Mouse (Mus musculus): Measurements from ENCODE around the gene Meis2. TPM values are rescaled to one million over a fixed set of nuclear protein-coding genes. Genes with fewer than 3 reads are reported as not detected.

Meis2 gene
- total RNA-seq, 2 experiments from 2014 or later = 109 to 117 TPM

GRCm38 (mm10) chr2:115859371-115860140, 206.1 kb downstream of the Meis2 start:
- DNase-seq (ENCODE audit: low spot score in 2 of 2) = no peak

DNA sequence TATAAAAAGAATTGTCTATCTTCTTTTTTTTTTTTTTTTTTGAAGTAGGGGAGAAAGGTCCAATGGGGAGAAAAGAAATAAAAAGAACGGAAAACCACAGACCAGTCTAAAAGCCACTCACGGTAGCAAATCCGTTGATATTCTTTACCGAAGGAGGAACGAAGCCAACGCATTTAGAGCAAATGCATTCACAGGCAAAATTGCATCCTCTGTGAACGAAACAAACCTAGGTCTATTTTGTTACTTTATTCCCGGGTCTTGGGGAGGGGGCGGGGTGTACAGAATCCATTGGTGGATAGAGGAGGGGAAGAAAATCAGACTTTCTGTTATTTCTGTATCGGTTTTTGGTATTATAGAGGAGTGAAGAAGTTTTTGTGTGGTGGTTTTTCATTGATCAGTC, 206.7 kb downstream of the Meis2 start:
- no peak for DNase-seq (ENCODE audit: low spot score in 2 of 2)

GRCm38 (mm10) chr2:115858246-115858645, 207.4 kb downstream of the Meis2 start:
- no peak for DNase-seq (ENCODE audit: low spot score in 2 of 2)

GRCm38 (mm10) chr2:115857123-115858080, 208.2 kb downstream of the Meis2 start:
- DNase-seq (ENCODE audit: low spot score in 2 of 2) = no peak

GRCm38 (mm10) chr2:115856401-115857073, 209.1 kb downstream of the Meis2 start:
- DNase-seq (ENCODE audit: low spot score in 2 of 2) = no peak

- peak; percentile 89 to 92 for DNase-seq (ENCODE audit: low spot score in 2 of 2)
Observed at GRCm38 (mm10) chr2:115855511-115856400, 209.9 kb downstream of the Meis2 start.

DNA sequence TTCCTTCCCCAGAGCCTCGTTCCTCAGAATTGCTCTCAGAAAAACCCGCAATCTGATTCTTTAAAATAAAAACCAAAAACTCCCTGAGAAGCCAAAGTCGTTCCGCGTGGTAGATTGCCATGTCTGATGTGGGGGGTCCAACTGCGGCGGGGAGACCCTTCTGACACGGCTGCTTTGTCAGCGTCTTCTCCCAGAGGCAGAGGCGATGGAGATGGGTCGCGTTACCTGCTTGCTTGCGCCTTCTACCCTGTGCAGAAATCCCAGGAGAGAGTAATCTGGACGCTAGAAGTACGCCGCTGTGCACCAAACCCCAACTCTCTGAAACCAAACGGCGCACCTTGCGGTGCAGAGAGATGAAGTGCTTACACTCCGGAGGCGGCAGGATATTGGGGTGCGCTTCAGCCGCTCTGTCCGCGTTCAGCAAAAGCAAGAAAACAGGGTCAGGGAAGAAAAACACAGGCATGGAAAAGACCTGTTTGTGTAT, 210.8 kb downstream of the Meis2 start:
- no peak for DNase-seq (ENCODE audit: low spot score in 2 of 2)

DNA sequence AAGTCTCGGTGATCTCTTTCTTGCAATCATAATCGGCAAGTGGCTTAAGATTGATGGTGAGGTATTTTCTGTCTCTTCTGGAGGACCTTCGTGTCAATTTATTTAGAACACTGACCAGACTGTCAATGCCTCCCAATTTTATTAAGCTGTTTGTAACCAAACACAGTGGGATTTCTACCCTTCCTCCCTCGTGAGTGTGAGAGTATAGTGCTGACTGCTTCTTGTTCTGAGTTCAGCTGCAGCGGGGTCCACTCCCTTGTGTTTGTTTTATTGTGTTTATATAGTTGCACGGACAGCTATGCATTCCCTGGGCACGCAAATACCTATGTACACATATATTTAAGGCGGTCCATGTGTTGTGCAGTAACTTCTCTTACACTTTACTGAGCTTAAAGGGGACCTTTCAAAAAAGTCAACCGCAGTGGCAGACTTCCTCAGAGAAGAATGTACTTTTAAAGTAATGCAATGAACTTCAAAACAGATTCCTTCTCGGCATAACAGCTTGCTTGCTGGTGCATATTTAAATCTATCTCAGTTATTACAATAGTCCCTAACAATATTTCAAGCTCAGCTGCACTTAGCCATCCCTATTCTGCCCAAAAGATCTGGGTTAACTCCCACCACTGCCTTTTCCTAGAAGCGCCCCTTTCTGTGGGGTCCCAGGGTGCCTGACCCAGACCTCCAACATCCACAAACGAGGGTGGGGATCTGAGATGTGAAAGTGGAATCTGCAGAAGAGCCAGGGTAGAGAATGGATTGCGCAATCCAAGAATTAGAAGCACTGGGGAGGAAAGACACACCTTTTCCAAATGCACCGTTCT, 211.4 kb downstream of the Meis2 start:
- DNase-seq (ENCODE audit: low spot score in 2 of 2) = no peak

DNA sequence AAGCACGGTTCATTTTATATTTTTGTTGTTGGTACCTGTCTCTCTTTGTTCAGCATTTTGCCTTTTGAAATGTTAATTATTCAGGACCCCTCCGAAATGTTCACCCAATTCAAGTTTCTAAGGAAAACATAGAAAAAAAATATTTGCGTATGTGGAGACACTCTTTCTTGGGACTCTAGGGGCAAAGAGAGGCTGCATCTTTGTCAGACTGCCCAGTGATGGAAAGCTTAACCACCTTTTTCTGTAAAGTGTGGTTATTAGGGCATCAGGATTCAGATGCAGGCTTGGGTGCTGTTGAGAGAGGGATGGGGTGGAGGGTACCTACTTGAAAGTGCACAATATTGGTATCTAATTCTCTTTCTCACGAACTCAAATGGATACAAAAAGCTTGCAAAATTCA, 212.4 kb downstream of the Meis2 start:
- DNase-seq (ENCODE audit: low spot score in 2 of 2) = no peak

DNA sequence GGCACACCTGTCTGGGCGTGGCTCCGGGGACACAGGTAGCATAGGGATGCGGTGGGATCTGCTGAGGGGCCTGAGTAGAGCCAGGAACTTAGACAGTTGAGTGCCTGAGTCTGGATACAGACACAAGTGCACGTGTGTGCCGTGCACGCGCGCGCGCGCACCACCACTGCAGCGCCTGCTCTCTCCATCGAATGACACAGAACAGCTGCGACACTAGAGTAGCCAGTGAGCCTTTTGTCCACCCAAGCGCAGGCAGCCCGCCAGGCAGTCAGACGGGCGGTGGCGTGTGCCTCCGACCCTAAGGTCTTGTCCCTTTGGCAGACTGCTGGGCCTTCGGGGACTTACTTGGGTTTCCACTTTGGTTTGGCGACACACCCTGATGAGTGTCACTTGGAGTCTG, 213.0 kb downstream of the Meis2 start:
- peak in 1 of 2 experiments; percentile 59 for DNase-seq (ENCODE audit: low spot score in 2 of 2)

DNA sequence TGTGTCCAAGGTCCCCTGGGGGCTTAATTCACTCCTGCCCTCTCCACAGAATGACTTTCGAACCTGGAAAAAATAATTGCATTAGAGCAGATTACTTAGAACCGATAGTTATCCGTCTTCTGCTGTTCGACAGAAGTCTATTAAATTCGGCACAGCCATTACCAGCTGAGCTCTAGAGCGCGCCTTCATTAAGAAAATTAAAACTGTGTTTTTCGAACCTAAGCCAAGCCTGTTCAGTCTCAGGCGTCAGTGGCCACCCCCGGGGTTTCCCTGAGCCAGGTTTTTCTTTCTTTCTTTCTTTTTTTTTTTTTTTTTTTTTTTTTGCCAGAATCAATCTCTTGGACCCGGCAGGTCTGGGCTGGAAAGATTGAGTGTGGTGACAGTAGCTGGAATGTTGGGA, 213.5 kb downstream of the Meis2 start:
- DNase-seq (ENCODE audit: low spot score in 2 of 2) = no peak

GRCm38 (mm10) chr2:115850961-115851360, 214.7 kb downstream of the Meis2 start:
- DNase-seq (ENCODE audit: low spot score in 2 of 2) = no peak

DNA sequence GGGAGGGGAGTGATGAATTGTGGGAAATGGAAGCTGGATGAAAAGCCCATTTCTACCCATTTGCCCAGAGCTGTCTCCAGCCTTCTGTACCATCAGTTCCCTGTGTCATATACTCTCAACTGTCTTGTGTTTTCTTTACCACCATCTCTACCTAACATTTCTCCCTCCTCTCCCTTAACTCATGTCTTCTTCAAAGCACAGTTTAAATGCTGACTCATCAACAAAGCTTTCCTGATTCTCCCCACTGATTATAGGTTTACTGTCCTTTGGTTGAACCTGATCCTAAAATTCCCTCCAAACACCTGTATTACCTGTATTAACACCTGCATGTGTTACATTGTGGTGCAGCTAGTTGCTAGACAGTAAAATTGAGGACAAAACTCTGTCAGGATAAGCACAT, 222.8 kb downstream of the Meis2 start:
- DNase-seq (ENCODE audit: low spot score in 2 of 2) = no peak

DNA sequence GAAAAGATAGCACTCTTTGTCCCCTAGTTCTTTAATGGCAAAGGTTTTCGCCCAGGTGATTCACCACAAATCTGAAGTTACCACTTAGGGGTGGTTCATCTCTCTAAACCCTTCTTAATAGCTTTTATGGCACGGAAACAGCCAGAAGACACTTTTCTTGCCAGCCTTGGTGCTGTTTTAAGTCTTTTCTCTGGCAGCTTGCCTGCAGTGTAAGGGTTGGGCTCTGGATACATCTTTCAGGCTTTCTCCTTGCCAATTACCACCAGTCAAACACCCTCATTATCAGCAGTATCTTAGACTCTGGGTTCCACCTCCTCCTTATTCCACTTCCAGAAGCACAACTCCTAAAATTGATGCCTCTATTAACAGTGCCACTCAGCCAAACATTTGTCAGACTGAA, 229.6 kb downstream of the Meis2 start:
- DNase-seq (ENCODE audit: low spot score in 2 of 2) = no peak

DNA sequence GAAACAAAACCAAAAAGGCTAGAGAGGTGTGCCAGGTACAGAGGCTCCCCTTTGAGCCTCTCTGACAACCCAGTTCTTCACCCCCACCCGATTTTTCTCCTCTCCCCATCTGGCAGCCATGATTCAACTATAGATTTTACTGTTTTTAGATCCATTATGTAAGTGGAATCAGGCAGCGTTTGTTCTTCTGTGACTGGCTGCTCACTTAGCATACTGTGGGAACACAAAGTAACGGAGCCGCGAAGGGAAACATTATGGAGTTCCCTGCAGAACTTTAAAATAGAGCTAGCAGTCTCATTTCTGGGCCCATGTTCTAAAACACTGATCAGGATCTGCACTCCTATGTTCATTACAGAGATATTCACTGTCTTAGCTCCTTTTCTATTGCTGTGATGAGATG, 243.3 kb downstream of the Meis2 start:
- peak; percentile 43 to 62 for DNase-seq (ENCODE audit: low spot score in 2 of 2)

- no peak for DNase-seq (ENCODE audit: low spot score in 2 of 2)
Observed at GRCm38 (mm10) chr2:115817959-115818358, 247.7 kb downstream of the Meis2 start.

DNA sequence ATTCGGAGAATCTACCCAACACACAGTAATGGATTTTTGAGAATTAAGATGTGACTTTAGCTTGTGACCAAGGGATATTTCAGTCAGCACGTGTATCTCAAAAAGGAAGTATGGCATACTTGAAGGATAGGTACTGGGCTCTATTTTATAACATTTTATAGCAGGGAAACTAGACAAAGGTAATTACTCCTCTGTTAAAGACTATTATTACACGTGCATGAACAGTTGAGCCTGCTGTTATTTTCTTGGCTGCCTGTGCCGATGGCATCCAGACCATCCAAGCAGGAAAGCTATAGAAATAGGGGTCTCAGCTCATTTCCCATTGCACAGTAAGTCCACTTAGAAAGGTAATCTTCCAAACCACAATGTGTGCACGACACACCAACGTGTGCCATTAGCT, 251.9 kb downstream of the Meis2 start:
- DNase-seq (ENCODE audit: low spot score in 2 of 2) = no peak

DNA sequence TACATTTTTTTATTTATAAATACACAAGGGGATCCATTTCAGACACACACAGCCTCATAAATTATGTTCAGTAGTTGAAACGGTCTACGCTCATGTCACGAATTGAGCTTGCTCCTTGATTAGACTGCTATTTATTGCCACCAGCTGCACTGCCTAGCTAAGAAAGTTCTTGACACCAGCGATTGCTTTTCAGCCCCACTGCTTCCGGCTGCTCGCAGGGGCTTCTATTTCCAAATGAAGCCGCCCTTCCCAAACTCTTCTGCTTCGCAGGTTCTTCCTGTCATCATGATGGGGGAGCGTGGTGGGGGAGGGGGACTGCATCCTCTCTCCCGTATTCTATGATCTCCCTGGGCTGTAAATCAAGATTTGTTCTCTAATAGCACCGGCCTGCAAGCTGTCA, 252.3 kb downstream of the Meis2 start:
- DNase-seq (ENCODE audit: low spot score in 2 of 2) = no peak
